Mouse (Mus musculus): Measurements from ENCODE around the gene Nfix. TPM values are rescaled to one million over a fixed set of nuclear protein-coding genes. Genes with fewer than 3 reads are reported as not detected.

Nfix gene
- polyA plus RNA-seq, 1 experiment from 2014 or later = 10.9 TPM

GRCm38 (mm10) chr8:84703466-84704249 is 96.5 kb downstream of the Nfix start:
- ATAC-seq (ENCODE audit: low FRiP score, low TSS enrichment) = no peak
- 7% methylated on average over 38 of the region's 38 CpGs for WGBS
- H3K27me3 ChIP-seq (ENCODE audit: control insufficient read depth, insufficient read depth, low read length) = peaks cover 71% of the 10 kb centered on the region
- H3K36me3 ChIP-seq (ENCODE audit: control insufficient read depth, insufficient read depth, low read length) = peaks cover 10% of the 10 kb centered on the region
- no peaks in the 10 kb centered on the region for H3K9me3 ChIP-seq (ENCODE audit: control insufficient read depth, low read length)
- H3K9ac ChIP-seq (ENCODE audit: low read depth, low read length) = peak overlapping the region; percentile 34
- peaks cover 43% of the 10 kb centered on the region for H3K4me1 ChIP-seq (ENCODE audit: control insufficient read depth, insufficient read depth, low read length)
- peak overlapping the region; percentile 42 for H3K4me2 ChIP-seq (replicated peaks; ENCODE audit: low read depth, low read length)
- no peak overlapping the region for H3K27ac ChIP-seq (ENCODE audit: low read depth, low read length)
- H3K4me3 ChIP-seq (ENCODE audit: low read length) = peak overlapping the region; percentile 28

DNA sequence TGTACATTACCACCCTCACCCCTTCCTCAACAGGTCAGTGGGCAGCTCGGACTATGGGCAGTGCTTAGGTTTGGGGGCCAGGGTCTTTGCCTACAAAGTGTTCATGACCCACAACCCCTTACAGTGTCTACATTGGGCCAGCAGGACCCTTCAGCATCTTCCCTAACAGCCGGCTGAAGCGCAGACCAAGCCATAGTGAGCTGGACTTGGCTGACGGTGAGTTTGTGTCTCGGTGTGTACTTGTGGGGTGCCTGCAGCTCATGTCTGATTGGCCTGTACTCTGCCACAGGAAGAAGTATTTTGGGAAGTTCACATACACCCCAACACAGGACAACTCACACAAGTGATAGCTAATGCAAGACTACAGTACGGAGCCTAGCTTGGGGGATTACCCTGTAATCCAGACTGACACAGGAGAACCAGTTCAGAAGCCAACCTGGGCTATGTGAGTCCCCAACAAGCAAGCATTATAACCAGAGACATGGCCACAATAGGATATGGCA is 97.1 kb downstream of the Nfix start:
- 79% methylated on average over 6 of the region's 6 CpGs for WGBS
- ATAC-seq (ENCODE audit: low FRiP score, low TSS enrichment) = no peak
- Histone ChIP-seq H3K4me2 (replicated peaks; ENCODE audit: low read depth, low read length) (peak overlapping the region; percentile 17; the same call in 1 of the 2 replicates), H3K36me3 (ENCODE audit: control insufficient read depth, insufficient read depth, low read length) (peaks cover 17% of the 10 kb centered on the region), H3K9ac (ENCODE audit: low read depth, low read length) (no peak overlapping the region), H3K4me3 (ENCODE audit: low read length) (no peak overlapping the region; the same call in 1 of the 2 replicates), H3K27me3 (ENCODE audit: control insufficient read depth, insufficient read depth, low read length) (peaks cover 64% of the 10 kb centered on the region), H3K4me1 (ENCODE audit: control insufficient read depth, insufficient read depth, low read length) (peaks cover 39% of the 10 kb centered on the region), H3K9me3 (ENCODE audit: control insufficient read depth, low read length) (no peaks in the 10 kb centered on the region), H3K27ac (ENCODE audit: low read depth, low read length) (no peak overlapping the region)

DNA sequence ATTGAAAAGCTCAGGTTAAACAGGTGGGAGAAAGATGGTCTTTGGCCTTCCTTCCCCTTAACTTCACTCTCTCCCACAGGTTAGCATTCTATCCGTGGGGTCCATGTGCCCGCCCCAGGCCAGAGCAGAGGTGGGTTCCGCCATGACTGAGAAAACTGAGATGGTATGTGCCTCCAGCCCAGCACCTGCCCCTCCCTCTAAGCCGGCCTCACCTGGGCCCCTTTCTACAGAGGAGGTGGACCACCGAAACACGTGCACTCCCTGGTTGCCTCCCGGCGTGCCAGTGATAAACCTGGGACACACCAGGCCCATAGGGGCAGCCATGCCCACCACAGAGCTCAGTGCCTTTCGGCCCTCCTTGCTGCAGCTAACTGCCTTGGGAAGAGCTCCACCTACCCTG is 97.6 kb downstream of the Nfix start:
- no peak for ATAC-seq (ENCODE audit: low FRiP score, low TSS enrichment)
- H3K4me2 ChIP-seq (replicated peaks; ENCODE audit: low read depth, low read length) = peak overlapping the region; percentile 24
- no peaks in the 10 kb centered on the region for H3K9me3 ChIP-seq (ENCODE audit: control insufficient read depth, low read length)
- peaks cover 60% of the 10 kb centered on the region for H3K27me3 ChIP-seq (ENCODE audit: control insufficient read depth, insufficient read depth, low read length)
- no peak overlapping the region for H3K27ac ChIP-seq (ENCODE audit: low read depth, low read length)
- peak overlapping the region; percentile 27; the same call in 1 of the 2 replicates for H3K4me3 ChIP-seq (ENCODE audit: low read length)
- H3K36me3 ChIP-seq (ENCODE audit: control insufficient read depth, insufficient read depth, low read length) = peaks cover 21% of the 10 kb centered on the region
- no peak overlapping the region for H3K9ac ChIP-seq (ENCODE audit: low read depth, low read length)
- H3K4me1 ChIP-seq (ENCODE audit: control insufficient read depth, insufficient read depth, low read length) = peaks cover 34% of the 10 kb centered on the region
- 70% methylated on average over 9 of the region's 9 CpGs for WGBS

- 8% methylated on average over 34 of the region's 34 CpGs for WGBS
- peak within 1 kb of the TSS; percentile 48; the same call in 1 of the 2 replicates for H3K27ac ChIP-seq (ENCODE audit: low read depth, low read length)
- peaks cover 47% of the 10 kb centered on the region for H3K27me3 ChIP-seq (ENCODE audit: control insufficient read depth, insufficient read depth, low read length)
- H3K4me3 ChIP-seq (ENCODE audit: low read length) = peak within 1 kb of the TSS; percentile 27
- H3K4me2 ChIP-seq (replicated peaks; ENCODE audit: low read depth, low read length) = peak within 1 kb of the TSS; percentile 24
- peaks cover 33% of the 10 kb centered on the region for H3K36me3 ChIP-seq (ENCODE audit: control insufficient read depth, insufficient read depth, low read length)
- H3K4me1 ChIP-seq (ENCODE audit: control insufficient read depth, insufficient read depth, low read length) = peaks cover 24% of the 10 kb centered on the region
- no peaks in the 10 kb centered on the region for H3K9me3 ChIP-seq (ENCODE audit: control insufficient read depth, low read length)
- peak within 1 kb of the TSS; percentile 31; the same call in 1 of the 2 replicates for H3K9ac ChIP-seq (ENCODE audit: low read depth, low read length)
- peak; percentile 28 for ATAC-seq (ENCODE audit: low FRiP score, low TSS enrichment)
These were observed 98.9 kb downstream of the Nfix start, which contains the start of gene Lyl1 for GRCm38 (mm10) chr8:84700941-84701911. Gene Lyl1 (plus strand): TSS chr8:84701457.

DNA sequence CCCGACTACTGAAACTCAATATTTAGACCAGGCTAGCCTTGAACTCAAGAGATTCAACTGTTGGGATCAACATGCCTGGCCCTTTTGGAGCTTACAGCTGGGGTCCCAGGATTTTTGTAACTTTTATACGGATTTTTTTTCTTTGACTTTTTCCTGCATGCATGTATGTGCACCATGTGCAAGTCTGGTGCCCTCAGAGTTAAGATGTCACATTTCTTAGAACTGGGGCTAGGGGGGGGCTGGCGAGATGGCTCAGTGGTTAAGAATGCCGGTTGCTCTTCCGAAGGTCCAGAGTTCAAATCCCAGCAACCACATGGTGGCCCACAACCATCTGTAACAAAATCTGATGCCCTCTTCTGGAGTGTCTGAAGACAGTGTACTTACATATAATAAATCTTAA is 99.6 kb downstream of the Nfix start:
- Histone ChIP-seq H3K4me1 (ENCODE audit: control insufficient read depth, insufficient read depth, low read length) (peaks cover 22% of the 10 kb centered on the region), H3K9ac (ENCODE audit: low read depth, low read length) (no peak overlapping the region), H3K4me2 (replicated peaks; ENCODE audit: low read depth, low read length) (no peak overlapping the region), H3K27me3 (ENCODE audit: control insufficient read depth, insufficient read depth, low read length) (peaks cover 42% of the 10 kb centered on the region), H3K4me3 (ENCODE audit: low read length) (no peak overlapping the region), H3K27ac (ENCODE audit: low read depth, low read length) (peak overlapping the region; percentile 48; the same call in 1 of the 2 replicates), H3K9me3 (ENCODE audit: control insufficient read depth, low read length) (no peaks in the 10 kb centered on the region), H3K36me3 (ENCODE audit: control insufficient read depth, insufficient read depth, low read length) (peaks cover 38% of the 10 kb centered on the region)
- 81% methylated on average over 5 of the region's 5 CpGs for WGBS
- ATAC-seq (ENCODE audit: low FRiP score, low TSS enrichment) = no peak

- Histone ChIP-seq H3K9ac (ENCODE audit: low read depth, low read length) (no peak overlapping the region), H3K4me1 (ENCODE audit: control insufficient read depth, insufficient read depth, low read length) (peaks cover 17% of the 10 kb centered on the region), H3K36me3 (ENCODE audit: control insufficient read depth, insufficient read depth, low read length) (peaks cover 44% of the 10 kb centered on the region), H3K27me3 (ENCODE audit: control insufficient read depth, insufficient read depth, low read length) (peaks cover 36% of the 10 kb centered on the region), H3K4me3 (ENCODE audit: low read length) (no peak overlapping the region), H3K4me2 (replicated peaks; ENCODE audit: low read depth, low read length) (no peak overlapping the region), H3K27ac (ENCODE audit: low read depth, low read length) (peak overlapping the region; percentile 55; the same call in 1 of the 2 replicates), H3K9me3 (ENCODE audit: control insufficient read depth, low read length) (no peaks in the 10 kb centered on the region)
- WGBS = 69% methylated on average over 7 of the region's 7 CpGs
- ATAC-seq (ENCODE audit: low FRiP score, low TSS enrichment) = peak; percentile 8
These were observed 100.3 kb downstream of the Nfix start for GRCm38 (mm10) chr8:84699861-84700322.

- Histone ChIP-seq H3K36me3 (ENCODE audit: control insufficient read depth, insufficient read depth, low read length) (peaks cover 45% of the 10 kb centered on the region), H3K9me3 (ENCODE audit: control insufficient read depth, low read length) (no peaks in the 10 kb centered on the region), H3K4me1 (ENCODE audit: control insufficient read depth, insufficient read depth, low read length) (peaks cover 10% of the 10 kb centered on the region), H3K27ac (ENCODE audit: low read depth, low read length) (no peak overlapping the region), H3K9ac (ENCODE audit: low read depth, low read length) (no peak overlapping the region), H3K27me3 (ENCODE audit: control insufficient read depth, insufficient read depth, low read length) (peaks cover 27% of the 10 kb centered on the region), H3K4me3 (ENCODE audit: low read length) (no peak overlapping the region), H3K4me2 (replicated peaks; ENCODE audit: low read depth, low read length) (no peak overlapping the region)
- ATAC-seq (ENCODE audit: low FRiP score, low TSS enrichment) = no peak
- 92% methylated on average over 9 of the region's 9 CpGs for WGBS
These were observed 101.2 kb downstream of the Nfix start for GRCm38 (mm10) chr8:84698929-84699401.

DNA sequence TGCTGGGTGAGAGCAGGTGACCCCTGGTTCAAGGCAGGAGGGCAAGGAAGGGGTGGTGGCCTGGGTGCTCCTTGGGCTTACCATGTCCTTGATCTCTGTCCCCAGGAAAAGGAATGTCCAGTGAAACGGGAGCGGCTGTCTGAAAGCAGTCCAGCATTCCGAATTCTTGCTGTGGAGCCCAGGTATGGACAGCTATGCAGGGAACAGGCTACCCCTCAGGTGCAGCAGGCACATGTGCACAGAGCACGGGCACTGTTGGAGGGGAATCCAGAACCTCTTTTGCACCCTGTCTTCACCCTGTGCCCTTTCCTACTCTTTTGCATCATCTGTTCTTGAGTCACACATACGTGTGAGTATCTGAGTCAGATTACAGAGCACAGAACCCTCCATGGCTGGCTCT is 101.9 kb downstream of the Nfix start:
- Histone ChIP-seq H3K36me3 (ENCODE audit: control insufficient read depth, insufficient read depth, low read length) (peaks cover 52% of the 10 kb centered on the region), H3K27me3 (ENCODE audit: control insufficient read depth, insufficient read depth, low read length) (peaks cover 20% of the 10 kb centered on the region), H3K9me3 (ENCODE audit: control insufficient read depth, low read length) (no peaks in the 10 kb centered on the region), H3K9ac (ENCODE audit: low read depth, low read length) (no peak overlapping the region), H3K4me2 (replicated peaks; ENCODE audit: low read depth, low read length) (no peak overlapping the region), H3K27ac (ENCODE audit: low read depth, low read length) (no peak overlapping the region), H3K4me3 (ENCODE audit: low read length) (no peak overlapping the region), H3K4me1 (ENCODE audit: control insufficient read depth, insufficient read depth, low read length) (peaks cover 6% of the 10 kb centered on the region; the same call in 1 of the 2 replicates)
- WGBS = 91% methylated on average over 5 of the region's 5 CpGs
- ATAC-seq (ENCODE audit: low FRiP score, low TSS enrichment) = no peak
